In the genomic region with DNA sequence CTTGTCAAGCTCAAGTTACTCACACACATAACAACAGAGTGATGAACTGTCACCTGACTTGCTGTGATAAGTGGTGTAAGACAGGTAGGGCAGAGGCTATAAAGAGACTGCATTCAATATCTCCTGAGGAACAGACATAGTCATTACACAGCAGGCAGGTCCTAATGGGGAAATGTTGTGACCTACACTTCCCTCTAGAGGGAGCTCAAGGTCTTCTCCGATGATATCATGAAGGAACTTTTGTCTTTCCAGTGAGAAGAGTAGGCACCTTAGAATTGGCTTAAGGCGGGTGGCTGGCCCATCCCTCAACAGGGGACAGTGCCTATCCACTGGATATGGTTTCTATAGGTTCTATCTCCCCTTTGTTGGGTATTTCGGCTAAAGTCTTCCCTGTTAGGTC, we compare ENCODE assay signal across 8 mouse cellular contexts. TPM values are rescaled to one million over a fixed set of nuclear protein-coding genes. Genes with fewer than 3 reads are reported as not detected.
DNase-seq lines count a peak whose midpoint lies in the region; ATAC-seq lines count a peak whose summit lies in the region.

No protein-coding gene starts in this region.

- intact Hi-C loops in left cerebral cortex, postnatal 36 days (cut with DNase I), result loop anchor here (1.0 kb wide), 1 partner anchor 60 kb away; no protein-coding TSS in a partner anchor

- no peak overlapping the region for H3K27ac ChIP-seq in midbrain, embryonic 11.5 days (ENCODE audit: low read depth, low read length)

- H3K27me3 ChIP-seq in midbrain, embryonic 11.5 days (ENCODE audit: control insufficient read depth, insufficient read depth, low read length), result no peaks in the 10 kb centered on the region

- no peak overlapping the region for H3K9ac ChIP-seq in midbrain, embryonic 11.5 days (ENCODE audit: low read length)

- no peaks in the 10 kb centered on the region for H3K4me1 ChIP-seq in midbrain, embryonic 11.5 days (ENCODE audit: control insufficient read depth, insufficient read depth, low read length)

- no peaks in the 10 kb centered on the region for H3K9me3 ChIP-seq in midbrain, embryonic 11.5 days (ENCODE audit: control insufficient read depth, low read length)

- H3K4me2 ChIP-seq in midbrain, embryonic 11.5 days, result no peak overlapping the region

- H3K36me3 ChIP-seq in midbrain, embryonic 11.5 days (ENCODE audit: control insufficient read depth, insufficient read depth, low read length), result no peaks in the 10 kb centered on the region

- 33% methylated on average over 3 of the region's 3 CpGs for whole genome bisulfite sequencing in midbrain, embryonic 11.5 days

- peak; percentile 43 to 52 for DNase-seq in urinary bladder, postnatal 36 days (ENCODE audit: low spot score in 2 of 2)
- DNase-seq in urinary bladder, adult 2 months (ENCODE audit: low spot score), result no peak
- DNase-seq in cerebellum, postnatal 36 days, result peak; percentile 40 to 74
- DNase-seq in gastrocnemius, adult 8-10 months (ENCODE audit: low spot score in 2 of 2), result peak; percentile 25 to 32
- peak; percentile 71 for DNase-seq in kidney, adult 11 months
- peak; percentile 46 to 61 for DNase-seq in left cerebral cortex, postnatal 36 days (ENCODE audit: low spot score in 2 of 2)
- peak; percentile 93 for DNase-seq in midbrain, embryonic 11.5 days (ENCODE audit: low spot score, missing footprints)
- peak; percentile 46 to 60 for DNase-seq in spleen, postnatal 36 days (ENCODE audit: low spot score in 2 of 2)

- no peak overlapping the region for H3K4me3 ChIP-seq in midbrain, embryonic 11.5 days (ENCODE audit: low read depth, low read length)

- peak; percentile 79 for ATAC-seq in midbrain, embryonic 11.5 days (ENCODE audit: low FRiP score)

RNA-seq across cellular contexts. Expression of gene Aldob, which starts 18.3 kb away (rescaled TPM):
- 0.19 and 0.33 TPM in 2 replicates for polyA plus RNA-seq in urinary bladder, adult 2 months (2012; rRNA removed)
- 1 to 10 TPM in 1 of 4 experiments, not detected in 3; 1.4 TPM for total RNA-seq in gastrocnemius, adult 8-10 months (2022)
- total RNA-seq in left cerebral cortex, postnatal 36 days (2021), result 1 to 10 TPM; 1.4 to 2.2 TPM
- polyA plus RNA-seq in midbrain, embryonic 11.5 days (2014; fragmentation: Nextera tagmentation; extraction: Ambion mirVana), result not detected in 2 replicates

RNA-seq across cellular contexts. Expression of gene Tmem246, which starts 30.1 kb away (rescaled TPM):
- polyA plus RNA-seq in urinary bladder, adult 2 months (2012; rRNA removed), result 55.7 and 56.8 TPM in 2 replicates
- 10 to 100 TPM; 27.0 to 35.1 (median 31.5) TPM for total RNA-seq in gastrocnemius, adult 8-10 months (2022)
- total RNA-seq in left cerebral cortex, postnatal 36 days (2021), result 10 to 100 TPM; 63.5 to 76.9 TPM
- 20.5 and 21.4 TPM in 2 replicates for polyA plus RNA-seq in midbrain, embryonic 11.5 days (2014; fragmentation: Nextera tagmentation; extraction: Ambion mirVana)

RNA-seq across cellular contexts. Expression of gene Zfp189, which starts 46.6 kb away (rescaled TPM):
- 2.2 and 2.7 TPM in 2 replicates for polyA plus RNA-seq in urinary bladder, adult 2 months (2012; rRNA removed)
- 1 to 10 TPM; 2.8 to 4.0 (median 3.2) TPM for total RNA-seq in gastrocnemius, adult 8-10 months (2022)
- 10 to 100 TPM in 1 of 2 experiments, 1 to 10 TPM in 1; 8.7 to 10.1 TPM for total RNA-seq in left cerebral cortex, postnatal 36 days (2021)
- polyA plus RNA-seq in midbrain, embryonic 11.5 days (2014; fragmentation: Nextera tagmentation; extraction: Ambion mirVana), result 14.3 and 16.0 TPM in 2 replicates

RNA-seq across cellular contexts. Expression of gene Mrpl50, which starts 46.7 kb away (rescaled TPM):
- 12.1 and 14.4 TPM in 2 replicates for polyA plus RNA-seq in urinary bladder, adult 2 months (2012; rRNA removed)
- total RNA-seq in gastrocnemius, adult 8-10 months (2022), result 10 to 100 TPM; 27.9 to 31.9 (median 31.3) TPM
- total RNA-seq in left cerebral cortex, postnatal 36 days (2021), result 10 to 100 TPM; 28.4 to 30.0 TPM
- 97.8 and 108 TPM in 2 replicates for polyA plus RNA-seq in midbrain, embryonic 11.5 days (2014; fragmentation: Nextera tagmentation; extraction: Ambion mirVana)
